Mouse (Mus musculus): ENCODE measurements around the gene Aurkaip1. TPM values are rescaled to one million over a fixed set of nuclear protein-coding genes. Genes with fewer than 3 reads are reported as not detected.
A peak's percentile ranks its signal among the peaks of the same experiment; 100 is the strongest.

Gene Aurkaip1
- total RNA-seq, 2 experiments from 2014 or later, result 83.3 to 83.7 TPM

DNA sequence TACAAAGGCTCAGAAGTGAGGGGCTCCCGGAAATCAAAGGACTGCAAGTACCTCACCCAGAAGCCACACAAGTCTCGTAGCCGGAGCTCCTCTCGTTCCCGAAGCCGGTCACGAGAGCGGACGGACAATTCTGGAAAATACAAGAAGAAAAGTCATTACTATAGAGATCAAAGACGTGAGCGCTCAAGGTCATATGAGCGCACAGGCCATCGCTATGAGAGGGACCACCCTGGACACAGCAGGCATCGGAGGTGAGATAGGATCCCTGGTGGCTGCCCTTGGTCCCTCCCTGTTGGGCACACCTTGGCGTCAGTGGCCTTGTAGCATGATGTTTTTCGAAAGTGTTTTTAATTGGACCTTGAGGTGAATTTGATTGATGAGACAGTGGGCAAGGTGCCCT, 7.6 kb upstream of the Aurkaip1 start:
- DNase-seq (ENCODE audit: low spot score in 2 of 2), result no peak

DNA sequence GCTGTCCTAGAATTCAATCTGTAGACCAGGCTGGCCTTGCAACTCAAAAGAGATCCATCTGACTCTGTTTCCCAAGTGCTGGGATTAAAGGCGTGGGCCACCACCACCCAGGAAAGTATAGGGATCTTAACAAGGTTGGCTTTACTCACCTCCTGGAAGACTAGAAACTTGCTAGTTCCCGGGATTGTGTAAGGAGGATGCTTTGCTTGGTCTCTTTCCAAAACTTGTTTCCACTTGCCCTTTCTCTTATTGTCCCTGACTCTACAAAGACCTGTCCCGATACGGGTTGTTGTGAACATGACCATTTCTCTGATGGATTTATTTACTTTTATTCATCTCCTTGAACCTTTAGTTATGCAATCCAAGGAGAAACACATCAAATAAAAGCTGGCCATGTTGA, 1.2 kb upstream of the Aurkaip1 start:
- DNase-seq (ENCODE audit: low spot score in 2 of 2), result no peak

DNA sequence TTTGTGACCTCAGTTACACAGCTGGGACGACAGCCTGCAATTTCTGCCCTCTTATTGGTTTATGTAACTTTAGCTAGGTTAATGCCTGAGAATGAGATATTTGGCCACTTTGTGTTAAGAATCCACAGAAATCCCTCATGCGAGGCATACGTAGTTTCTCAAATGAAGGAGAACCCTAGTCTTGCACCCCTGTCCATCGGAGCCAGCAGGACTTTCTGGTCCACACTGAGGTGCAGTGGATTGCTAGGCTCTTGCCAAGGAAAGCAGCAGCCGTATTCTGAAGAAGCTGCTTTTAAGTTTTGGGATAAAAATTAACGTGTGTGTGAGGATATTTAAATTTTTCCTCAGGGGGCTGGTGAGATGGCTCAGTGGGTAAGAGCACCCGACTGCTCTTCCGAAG, 476 bp upstream of the Aurkaip1 start:
- no peak for DNase-seq (ENCODE audit: low spot score in 2 of 2)

DNA sequence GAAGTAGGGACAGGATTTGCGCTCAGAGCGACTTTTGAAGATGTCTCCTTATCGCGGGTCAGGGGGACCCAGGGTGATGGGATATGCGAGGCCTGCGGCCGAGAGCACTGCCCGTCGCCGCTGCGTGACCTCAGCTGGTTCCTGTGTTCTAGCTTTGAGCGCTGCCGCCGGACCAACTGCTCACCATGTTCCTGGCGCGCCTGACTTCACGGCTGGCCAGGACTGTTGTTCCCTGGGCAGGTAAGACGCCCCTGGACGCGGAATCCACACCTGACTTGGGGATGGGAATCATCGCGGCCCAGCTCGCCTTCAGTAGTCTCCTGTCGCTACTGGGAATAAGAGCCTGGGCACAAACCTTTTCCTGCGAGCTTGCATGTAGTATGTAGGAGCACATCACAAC, 759 bp downstream of the Aurkaip1 start:
- no peak for DNase-seq (ENCODE audit: low spot score in 2 of 2)

GRCm38 (mm10) chr4:155832321-155832720, 1.2 kb downstream of the Aurkaip1 start:
- DNase-seq (ENCODE audit: low spot score in 2 of 2), result no peak

DNA sequence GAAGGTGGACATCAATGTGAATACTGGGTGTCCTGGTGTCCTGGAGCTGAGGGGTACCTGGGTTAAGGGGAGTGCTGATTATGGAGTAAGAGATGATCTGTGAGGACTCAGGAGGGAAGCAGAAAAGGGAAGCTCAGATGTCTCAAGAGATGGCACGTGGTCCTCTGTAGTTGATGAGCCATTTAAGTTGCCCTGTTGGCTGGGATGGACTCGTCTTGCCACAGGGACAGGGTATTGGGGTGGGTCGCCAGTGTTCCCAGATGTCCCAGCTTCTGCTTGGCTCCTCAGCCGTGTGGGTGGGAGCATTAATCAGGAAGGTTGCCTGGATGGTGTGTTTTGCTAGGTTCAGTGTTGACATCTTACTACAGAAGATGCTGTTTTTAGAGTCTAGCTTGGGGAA, 2.2 kb downstream of the Aurkaip1 start:
- DNase-seq (ENCODE audit: low spot score in 2 of 2), result no peak

DNA sequence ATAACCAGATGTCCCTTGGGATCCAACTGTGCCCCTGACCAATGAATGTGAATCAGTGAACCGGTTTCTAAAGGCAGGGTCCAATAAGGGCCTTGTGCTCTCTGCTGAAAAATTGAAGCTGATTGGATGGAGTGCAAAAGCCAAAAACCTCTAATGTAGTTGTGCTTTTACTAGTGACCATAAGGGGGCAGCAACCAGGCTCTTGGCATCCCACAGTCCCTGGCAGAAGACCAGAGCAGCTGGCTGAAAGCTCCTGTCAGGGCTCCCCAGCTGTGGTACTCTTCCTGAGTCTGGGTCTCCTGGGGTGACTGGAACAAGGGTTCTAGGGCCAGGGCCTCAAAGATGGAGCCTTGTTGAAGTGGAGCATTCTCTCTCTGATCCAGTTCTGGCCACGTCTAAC, 2.8 kb downstream of the Aurkaip1 start:
- DNase-seq (ENCODE audit: low spot score in 2 of 2), result peak; percentile 80 to 83

GRCm38 (mm10) chr4:155837404-155838010, 6.4 kb downstream of the Aurkaip1 start:
- no peak for DNase-seq (ENCODE audit: low spot score in 2 of 2)

DNA sequence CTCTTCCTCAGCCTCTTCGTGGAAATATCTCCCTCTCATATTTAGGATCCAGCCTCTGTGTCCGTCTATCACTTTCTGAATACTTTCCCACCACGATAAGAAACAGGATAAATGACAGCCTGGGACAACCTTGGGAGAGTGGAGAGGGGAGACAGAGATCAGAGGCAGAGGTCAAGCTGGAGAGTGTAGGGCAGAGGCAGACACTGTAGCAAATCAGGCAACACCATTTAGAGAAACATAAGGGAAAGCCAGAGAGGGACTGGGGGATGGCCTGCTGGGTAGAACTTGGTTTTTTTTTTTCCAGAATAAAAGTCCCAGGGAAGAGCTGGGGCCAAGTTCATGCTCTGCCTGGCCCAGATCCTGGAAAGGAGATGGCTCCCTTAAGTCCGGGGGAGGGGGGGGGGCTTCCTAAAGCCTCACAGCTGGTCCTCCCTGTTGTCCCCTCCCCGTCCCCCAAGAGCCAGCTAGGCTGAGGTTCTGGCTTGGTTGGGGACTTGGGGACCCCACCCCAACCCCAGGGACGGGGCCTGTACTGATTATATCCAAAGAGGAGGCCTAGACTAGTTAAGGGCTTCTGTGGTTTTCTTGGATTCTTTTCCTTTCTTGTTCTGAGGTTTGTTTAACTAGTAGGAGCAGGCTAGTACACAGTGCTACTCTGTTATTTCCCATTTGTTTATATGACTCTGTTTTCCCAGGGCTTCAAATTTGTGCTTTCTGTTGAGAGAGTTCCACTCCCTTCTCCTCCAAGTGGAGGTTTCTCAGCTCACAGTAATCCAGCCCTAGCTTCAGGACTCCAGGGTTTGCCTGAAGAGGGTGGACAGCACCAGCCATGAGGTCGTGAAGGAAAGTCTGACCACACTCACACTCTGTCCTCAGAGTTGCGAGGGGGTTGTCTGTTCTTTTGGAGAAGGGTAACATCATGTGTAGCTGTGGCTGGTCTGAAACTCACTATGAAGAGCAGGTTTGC, 7.4 kb downstream of the Aurkaip1 start:
- DNase-seq (ENCODE audit: low spot score in 2 of 2), result no peak

DNA sequence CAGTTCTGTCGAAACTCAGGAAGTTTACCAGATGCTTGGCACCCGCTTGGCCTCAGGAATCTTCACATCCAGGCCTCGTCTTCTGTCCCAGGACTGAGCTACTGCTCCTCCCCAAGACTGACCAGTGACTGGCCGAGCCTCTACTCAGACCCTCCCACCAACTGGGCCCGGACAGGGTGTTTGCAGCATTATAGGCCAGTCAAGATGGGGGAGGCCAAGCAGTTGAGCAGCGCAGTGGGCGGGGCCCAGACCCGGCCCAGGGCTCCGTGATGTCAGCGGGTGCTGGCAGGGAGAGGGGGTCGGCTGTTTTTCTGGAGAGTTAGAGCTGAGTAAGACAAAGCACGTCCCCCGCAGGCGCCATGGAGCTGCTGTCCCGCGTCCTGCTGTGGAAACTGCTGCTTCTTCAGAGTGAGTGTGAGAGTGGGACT, 8.4 kb downstream of the Aurkaip1 start, which contains the start of gene Mxra8:
Mxra8 (plus strand) TSS at position 198 of the 428 bp plus-strand sequence.
- peak in 1 of 2 experiments; percentile 39 for DNase-seq (ENCODE audit: low spot score in 2 of 2)

- DNase-seq (ENCODE audit: low spot score in 2 of 2), result no peak
These were observed 9.3 kb downstream of the Aurkaip1 start for GRCm38 (mm10) chr4:155840076-155841002.

DNA sequence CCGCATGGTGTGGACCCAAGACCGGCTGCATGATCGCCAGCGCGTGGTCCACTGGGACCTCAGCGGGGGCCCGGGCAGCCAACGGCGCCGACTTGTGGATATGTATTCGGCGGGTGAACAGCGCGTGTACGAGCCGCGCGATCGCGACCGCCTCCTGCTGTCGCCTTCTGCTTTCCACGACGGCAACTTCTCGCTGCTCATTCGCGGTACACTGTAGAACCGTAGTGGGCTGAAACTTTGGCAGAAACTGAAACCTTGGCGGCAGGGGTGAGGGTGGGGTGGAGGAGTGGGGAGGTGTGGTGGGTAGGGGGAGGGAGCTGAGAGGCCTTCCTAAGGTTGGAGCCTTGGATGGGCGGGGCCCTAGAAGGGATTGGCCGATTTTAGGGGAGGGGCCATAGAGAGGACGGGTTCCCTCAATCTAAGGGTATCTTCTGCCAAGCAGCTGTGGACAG, 10.0 kb downstream of the Aurkaip1 start:
- no peak for DNase-seq (ENCODE audit: low spot score in 2 of 2)

GRCm38 (mm10) chr4:155841651-155842270, 10.7 kb downstream of the Aurkaip1 start:
- no peak for DNase-seq (ENCODE audit: low spot score in 2 of 2)

GRCm38 (mm10) chr4:155843231-155843630, 12.2 kb downstream of the Aurkaip1 start:
- DNase-seq (ENCODE audit: low spot score in 2 of 2), result no peak

- peak; percentile 94 to 95 for DNase-seq (ENCODE audit: low spot score in 2 of 2)
These were observed 16.0 kb downstream of the Aurkaip1 start, which contains the start of gene Dvl1 for GRCm38 (mm10) chr4:155846871-155847578. Gene Dvl1 (plus strand): TSS chr4:155847402.

DNA sequence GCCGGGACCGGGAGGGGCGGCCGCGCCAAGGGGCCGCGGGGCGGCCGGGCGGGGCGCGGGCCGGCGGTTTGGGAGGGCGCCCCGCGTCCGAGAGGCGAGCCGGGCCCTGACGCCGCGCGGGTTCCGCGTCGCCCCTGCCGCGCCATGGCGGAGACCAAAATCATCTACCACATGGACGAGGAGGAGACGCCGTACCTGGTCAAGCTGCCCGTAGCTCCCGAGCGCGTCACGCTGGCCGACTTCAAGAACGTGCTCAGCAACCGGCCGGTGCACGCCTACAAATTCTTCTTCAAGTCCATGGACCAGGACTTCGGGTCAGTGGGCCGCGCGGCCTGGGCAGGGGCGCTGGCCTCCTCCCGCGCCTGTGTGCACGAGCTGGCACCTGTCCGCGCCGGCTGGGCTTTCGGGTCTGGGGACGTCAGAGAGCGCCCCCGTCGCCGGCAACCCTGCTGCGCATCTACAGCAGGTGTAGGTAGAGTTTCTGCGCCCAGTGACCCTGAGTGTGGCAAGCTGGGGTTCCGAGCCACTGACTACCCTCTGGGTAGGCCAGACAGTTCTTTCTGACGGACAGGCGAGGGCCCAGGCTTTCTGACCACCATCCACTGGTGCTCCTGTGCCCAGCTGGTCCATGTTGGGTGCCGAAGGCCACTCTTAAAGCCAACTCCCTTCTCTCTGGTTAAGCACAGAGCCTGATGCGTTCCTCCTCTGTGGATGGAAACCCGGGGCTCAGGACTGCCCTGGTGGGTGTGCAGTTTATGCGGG, 16.7 kb downstream of the Aurkaip1 start:
- DNase-seq (ENCODE audit: low spot score in 2 of 2), result no peak

DNA sequence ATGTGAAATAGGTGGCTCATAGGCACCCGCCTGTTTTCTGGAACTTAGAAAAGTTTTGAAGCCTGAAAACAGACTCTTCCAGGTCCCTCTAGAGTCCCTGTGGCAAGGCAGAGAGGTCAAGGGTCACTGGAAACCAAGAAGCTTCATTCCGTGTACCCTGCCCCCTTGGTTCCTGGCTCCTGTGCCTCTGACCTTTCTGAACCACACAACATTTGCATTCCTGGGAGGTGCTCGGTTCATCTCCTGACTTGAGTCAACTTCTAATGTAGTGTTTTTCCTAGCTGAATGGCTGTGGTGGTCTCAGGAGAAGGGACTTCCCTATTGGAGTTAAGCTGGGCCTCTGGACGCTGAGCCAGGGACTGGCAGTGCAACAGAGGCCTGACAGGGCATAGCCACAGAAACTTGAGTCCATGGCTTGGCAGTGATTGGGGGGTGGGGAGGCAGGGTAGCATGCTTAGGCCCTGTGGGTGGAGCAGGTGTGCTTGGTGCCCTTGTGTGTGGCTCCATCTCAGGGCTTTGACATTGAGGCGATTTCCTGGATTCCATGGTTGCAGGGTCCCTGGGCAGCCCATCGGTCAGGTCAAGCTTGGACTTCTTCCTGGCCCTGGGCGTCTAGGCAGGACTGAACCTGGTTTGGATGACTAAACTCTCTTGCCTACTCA, 17.5 kb downstream of the Aurkaip1 start:
- DNase-seq (ENCODE audit: low spot score in 2 of 2), result no peak

GRCm38 (mm10) chr4:155849391-155849790, 18.3 kb downstream of the Aurkaip1 start:
- DNase-seq (ENCODE audit: low spot score in 2 of 2), result no peak
